Mouse (Mus musculus) hindbrain, embryonic 15.5 days (tissue): ENCODE results near the gene Zbp1. TPM values are rescaled to one million over a fixed set of nuclear protein-coding genes. Genes with fewer than 3 reads are reported as not detected.

Experiments used
- ATAC-seq: fragments of 200-750 bp; cut with Nextera tagmentation; 2 replicates; pipeline ENCODE4 v1.8.0; 2017; ENCODE audit warnings: low read depth, moderate number of reproducible peaks, moderate TSS enrichment; ENCODE audit not compliant: low FRiP score
- H3K27ac ChIP-seq: fragments of 300-500 bp; sonication (generic); replicated peaks from 2 replicates; pipeline ENCODE4 v1.5.1; 2015; ENCODE audit warnings: mild to moderate bottlenecking, inconsistent platforms
- H3K27me3 ChIP-seq: fragments of 300-500 bp; sonication (generic); 2 replicates; pipeline ENCODE4 v1.6.1; 2015; ENCODE audit warnings: control low read depth, inconsistent platforms
- H3K36me3 ChIP-seq: fragments of 300-500 bp; sonication (generic); 2 replicates; pipeline ENCODE4 v1.6.1; 2015; ENCODE audit warnings: control low read depth, inconsistent platforms
- H3K4me1 ChIP-seq: fragments of 300-500 bp; sonication (generic); replicated peaks from 2 replicates; pipeline ENCODE4 v1.6.1; 2015; ENCODE audit warnings: control low read depth, inconsistent platforms
- H3K4me2 ChIP-seq: fragments of 300-500 bp; sonication (generic); 2 replicates; pipeline ENCODE4 v1.6.1; 2015; ENCODE audit warnings: moderate library complexity, mild to moderate bottlenecking, inconsistent platforms
- H3K4me3 ChIP-seq: fragments of 300-500 bp; sonication (generic); 2 replicates; pipeline ENCODE4 v1.5.1; 2015; ENCODE audit warnings: mild to moderate bottlenecking, inconsistent platforms
- H3K9ac ChIP-seq: fragments of 300-500 bp; sonication (generic); 2 replicates; pipeline ENCODE4 v1.6.1; 2015; ENCODE audit warnings: inconsistent platforms
- H3K9me3 ChIP-seq: fragments of 300-500 bp; sonication (generic); 2 replicates; pipeline ENCODE4 v1.6.1; 2016; ENCODE audit warnings: control low read depth, inconsistent platforms
- WGBS: fragments of 180-500 bp; shearing (Covaris S2); methylation state at CpG from one replicate; pipeline ENCODE4 v1.1.7; 2015; 5-methylcytosine and 5-hydroxymethylcytosine counted together
- polyA plus RNA-seq: library from polyadenylated mRNA; unstranded; fragments of >200 nt; fragmentation: Nextera tagmentation; extraction: Ambion mirVana; gene quantifications from 2 replicates; pipeline ENCODE4 v1.2.1, GENCODE M21; 2015

Zbp1 gene
- polyA plus RNA-seq, 1 experiment from 2014 or later, result 0.25 TPM

DNA sequence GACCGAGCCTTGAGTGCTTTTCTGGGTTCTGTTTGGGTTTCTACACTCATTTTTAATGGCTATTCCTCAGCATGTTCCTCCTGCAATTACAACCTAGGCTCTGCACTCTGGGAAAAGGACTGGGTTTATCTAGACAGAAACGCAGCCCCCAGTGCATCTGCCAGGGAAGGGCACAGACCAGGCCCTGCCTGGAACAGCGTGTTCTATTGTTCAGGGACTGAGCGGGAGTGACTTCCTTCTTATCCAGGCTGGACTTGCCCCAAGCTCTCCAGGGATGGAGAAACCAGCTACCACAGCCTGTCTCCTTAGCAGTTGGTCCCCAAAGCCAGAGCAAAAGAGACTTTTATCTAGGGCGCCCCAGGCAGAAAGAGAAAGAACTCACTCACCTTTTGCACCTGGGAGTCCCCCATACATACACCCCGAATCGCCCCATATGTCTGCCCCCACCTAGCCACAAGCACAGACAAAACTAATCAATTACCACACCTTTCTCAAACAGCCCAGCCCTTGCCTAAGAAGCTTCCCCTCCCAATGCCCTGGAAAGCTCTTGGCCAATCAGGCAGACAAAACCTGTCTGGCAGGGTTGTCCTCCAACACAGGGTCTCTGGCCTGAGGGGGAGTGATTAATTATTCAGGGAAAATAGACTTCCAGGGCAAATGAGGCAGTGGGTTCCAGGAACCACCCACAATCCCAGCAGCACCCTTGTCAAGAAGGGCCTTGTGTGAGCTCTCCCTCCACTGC, 37.3 kb upstream of the Zbp1 start:
- Histone ChIP-seq H3K4me1 (peaks cover 96% of the 10 kb centered on the region), H3K9ac (no peak overlapping the region), H3K27ac (no peak overlapping the region)

DNA sequence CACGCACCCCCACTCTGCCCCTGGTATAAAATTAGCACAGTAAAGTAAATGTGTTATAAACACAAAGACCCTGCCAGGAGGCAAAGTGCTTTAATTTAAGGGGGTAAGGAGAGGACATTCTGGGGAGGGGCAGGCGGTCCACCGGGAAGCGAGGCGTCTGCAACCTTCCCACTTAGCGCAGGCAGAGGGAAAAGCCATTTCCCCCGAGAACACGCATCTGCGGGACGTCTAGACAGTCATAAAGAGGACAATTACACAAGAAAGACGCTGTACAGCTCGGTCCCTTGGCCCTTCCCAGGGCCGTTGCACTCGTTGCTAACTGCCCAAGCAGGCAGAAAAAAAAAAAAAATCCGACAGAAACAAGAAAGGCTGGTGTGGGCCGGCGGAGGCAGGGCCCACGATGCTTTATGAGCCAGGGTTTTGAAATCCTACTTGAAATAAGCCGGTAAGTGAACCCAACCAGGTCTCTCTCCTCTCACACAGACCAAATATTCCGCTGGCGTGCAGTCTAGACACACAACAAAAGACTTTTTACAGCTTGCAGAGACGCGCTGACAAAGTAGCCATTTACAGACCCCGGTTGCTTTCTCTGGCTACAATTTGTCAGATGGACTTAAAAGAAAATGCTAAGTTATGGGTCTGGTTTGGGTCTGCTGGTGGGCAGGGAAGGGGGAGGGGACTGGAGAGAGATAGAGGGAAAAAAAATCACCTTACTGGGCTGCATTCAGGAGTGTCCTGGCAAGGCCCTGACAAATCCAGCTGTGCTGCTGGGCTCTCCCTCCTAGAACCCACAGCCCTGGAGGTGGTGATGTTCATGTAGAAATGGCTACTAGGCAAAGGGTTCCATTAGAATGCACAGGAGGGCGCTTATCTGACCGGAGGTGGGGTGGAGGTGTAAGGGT, 35.3 kb upstream of the Zbp1 start:
- H3K4me3 ChIP-seq, result no peak overlapping the region
- H3K4me1 ChIP-seq, result peaks cover 97% of the 10 kb centered on the region
- no peaks in the 10 kb centered on the region for H3K36me3 ChIP-seq
- no peaks in the 10 kb centered on the region for H3K9me3 ChIP-seq
- H3K9ac ChIP-seq, result peak overlapping the region; percentile 0; the same call in 1 of the 2 replicates
- ATAC-seq, result no peak
- WGBS, result 16% methylated on average over 26 of the region's 26 CpGs
- peak overlapping the region; percentile 52 for H3K27ac ChIP-seq
- H3K27me3 ChIP-seq, result no peaks in the 10 kb centered on the region
- H3K4me2 ChIP-seq, result peak overlapping the region; percentile 39

More for the DNA sequence above, 37.3 kb upstream of the Zbp1 start:
- Histone ChIP-seq H3K27me3 (no peaks in the 10 kb centered on the region), H3K4me3 (no peak overlapping the region), H3K36me3 (no peaks in the 10 kb centered on the region), H3K4me2 (no peak overlapping the region), H3K9me3 (no peaks in the 10 kb centered on the region)
- WGBS, result 56% methylated on average over 7 of the region's 7 CpGs
- no peak for ATAC-seq

DNA sequence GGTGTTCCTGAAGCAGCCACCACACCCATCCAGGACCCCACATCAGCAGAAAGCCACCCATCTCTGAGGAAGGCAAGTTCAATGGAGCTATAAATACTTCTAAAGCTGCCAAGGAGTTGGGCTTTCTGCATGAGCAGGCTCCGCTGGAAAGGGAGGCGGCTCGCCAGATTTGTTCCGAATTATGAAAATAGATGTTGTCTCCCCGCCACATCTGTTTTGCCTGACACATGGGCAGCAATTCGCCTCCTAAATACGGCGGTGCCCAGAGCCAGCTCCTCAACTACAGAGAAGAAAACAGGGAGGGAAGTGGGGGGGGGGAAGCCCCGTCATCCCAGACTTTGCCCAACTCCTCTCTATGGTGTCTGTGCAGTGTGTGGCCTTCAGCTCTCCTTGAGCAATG, 33.0 kb upstream of the Zbp1 start:
- ATAC-seq, result no peak
- Histone ChIP-seq H3K27ac (no peak overlapping the region), H3K27me3 (no peaks in the 10 kb centered on the region), H3K36me3 (no peaks in the 10 kb centered on the region), H3K9me3 (no peaks in the 10 kb centered on the region), H3K4me2 (no peak overlapping the region), H3K4me1 (peaks cover 89% of the 10 kb centered on the region), H3K9ac (no peak overlapping the region), H3K4me3 (no peak overlapping the region)
- WGBS, result 48% methylated on average over 9 of the region's 9 CpGs

DNA sequence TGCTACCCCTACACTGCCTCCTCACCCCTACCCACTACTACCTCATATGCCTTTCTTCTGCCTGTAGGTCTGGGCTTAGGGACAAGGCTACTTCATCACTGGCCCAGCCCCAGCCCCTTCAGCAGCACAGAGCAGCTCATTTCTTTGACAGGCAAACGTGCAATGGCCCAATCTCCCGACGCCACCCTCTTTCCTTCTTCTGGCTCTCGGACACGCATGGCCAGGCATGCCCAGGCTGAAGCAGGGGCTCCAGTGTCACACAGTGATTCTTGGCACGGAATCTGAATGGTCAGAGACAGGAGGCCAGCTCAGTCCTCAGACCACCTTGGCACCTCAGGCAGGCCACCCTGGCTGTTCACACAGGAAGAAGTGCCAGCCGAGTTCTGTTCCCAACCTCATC, 32.4 kb upstream of the Zbp1 start:
- no peaks in the 10 kb centered on the region for H3K27me3 ChIP-seq
- H3K9ac ChIP-seq, result no peak overlapping the region
- 25% methylated on average over 7 of the region's 7 CpGs for WGBS
- H3K4me2 ChIP-seq, result no peak overlapping the region
- H3K36me3 ChIP-seq, result no peaks in the 10 kb centered on the region
- H3K4me1 ChIP-seq, result peaks cover 86% of the 10 kb centered on the region
- ATAC-seq, result no peak
- H3K4me3 ChIP-seq, result no peak overlapping the region
- H3K9me3 ChIP-seq, result no peaks in the 10 kb centered on the region
- H3K27ac ChIP-seq, result no peak overlapping the region

DNA sequence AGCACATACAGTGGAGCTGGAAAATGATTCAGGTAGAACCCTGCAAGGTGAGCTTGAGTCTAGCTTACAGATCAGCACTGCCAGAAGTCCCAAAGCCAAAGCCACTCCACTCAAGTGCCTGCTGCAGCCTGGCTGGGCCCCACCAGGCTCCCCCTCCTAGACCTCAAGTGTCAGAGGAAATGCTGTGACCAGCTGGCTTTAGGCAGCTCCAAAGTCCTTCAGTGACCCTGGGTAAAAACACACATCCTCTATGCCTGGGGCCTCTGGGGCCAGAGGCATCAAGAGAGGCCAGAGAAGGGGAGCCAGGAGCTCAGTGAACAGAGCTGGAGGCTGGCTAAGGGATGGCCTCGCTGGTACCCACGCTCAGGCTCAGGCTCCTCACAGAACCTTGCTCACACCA, 31.7 kb upstream of the Zbp1 start:
- H3K27me3 ChIP-seq, result no peaks in the 10 kb centered on the region
- no peak for ATAC-seq
- H3K36me3 ChIP-seq, result no peaks in the 10 kb centered on the region
- H3K9ac ChIP-seq, result no peak overlapping the region
- H3K4me3 ChIP-seq, result no peak overlapping the region
- 13% methylated on average over 2 of the region's 2 CpGs for WGBS
- H3K9me3 ChIP-seq, result no peaks in the 10 kb centered on the region
- H3K4me2 ChIP-seq, result no peak overlapping the region
- H3K4me1 ChIP-seq, result peaks cover 84% of the 10 kb centered on the region
- H3K27ac ChIP-seq, result no peak overlapping the region

DNA sequence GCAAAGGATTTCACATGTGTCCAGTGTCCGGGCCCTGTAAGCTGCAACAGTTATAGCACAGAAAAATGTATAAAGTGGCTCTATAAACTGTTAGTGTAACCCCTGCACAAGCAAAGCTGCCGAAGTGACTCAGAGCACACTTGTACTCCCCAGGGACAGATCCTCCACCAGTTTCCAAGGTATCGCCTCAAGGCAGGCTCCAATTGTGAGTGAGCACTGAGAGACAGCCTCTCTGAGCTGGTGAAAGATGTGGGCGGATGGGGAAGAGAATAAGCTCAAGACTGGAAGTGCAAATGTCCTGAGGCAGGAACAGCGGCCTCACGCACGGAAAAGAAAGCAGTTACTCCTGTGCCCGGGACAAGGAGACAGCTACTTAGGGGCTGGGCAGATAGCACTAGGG, 31.2 kb upstream of the Zbp1 start:
- Histone ChIP-seq H3K9me3 (no peaks in the 10 kb centered on the region), H3K27me3 (no peaks in the 10 kb centered on the region), H3K4me3 (no peak overlapping the region), H3K9ac (no peak overlapping the region), H3K4me2 (no peak overlapping the region), H3K27ac (no peak overlapping the region; the same call in 1 of the 2 replicates), H3K36me3 (no peaks in the 10 kb centered on the region), H3K4me1 (peaks cover 81% of the 10 kb centered on the region)
- WGBS, result 67% methylated on average over 8 of the region's 8 CpGs
- no peak for ATAC-seq

DNA sequence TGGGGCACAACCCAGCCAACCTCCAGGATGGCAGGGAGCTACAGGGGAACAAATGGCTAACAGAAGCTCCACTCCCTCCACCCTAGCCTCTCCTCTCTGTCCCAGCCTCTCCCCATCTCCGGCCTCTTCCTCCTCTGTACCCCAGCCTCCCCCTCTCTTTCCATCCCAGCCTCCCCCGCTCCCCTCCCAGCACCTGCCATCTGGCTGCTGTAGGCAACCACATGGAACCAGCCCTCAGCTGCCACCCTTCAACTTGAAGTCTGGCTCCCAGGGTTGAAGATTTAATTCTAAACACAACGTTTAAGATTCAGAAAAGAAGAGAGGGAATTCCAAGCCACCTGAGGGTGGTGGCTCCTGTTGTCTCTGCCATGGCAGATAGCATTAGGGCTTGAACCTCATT, 30.7 kb upstream of the Zbp1 start:
- no peaks in the 10 kb centered on the region for H3K9me3 ChIP-seq
- H3K4me3 ChIP-seq, result no peak overlapping the region
- peak; percentile 19; the same call in 1 of the 2 replicates for ATAC-seq
- H3K36me3 ChIP-seq, result no peaks in the 10 kb centered on the region
- peaks cover 76% of the 10 kb centered on the region for H3K4me1 ChIP-seq
- H3K4me2 ChIP-seq, result no peak overlapping the region
- H3K27ac ChIP-seq, result no peak overlapping the region; the same call in 1 of the 2 replicates
- no peak overlapping the region for H3K9ac ChIP-seq
- no peaks in the 10 kb centered on the region for H3K27me3 ChIP-seq
- WGBS, result 40% methylated on average over 3 of the region's 3 CpGs

DNA sequence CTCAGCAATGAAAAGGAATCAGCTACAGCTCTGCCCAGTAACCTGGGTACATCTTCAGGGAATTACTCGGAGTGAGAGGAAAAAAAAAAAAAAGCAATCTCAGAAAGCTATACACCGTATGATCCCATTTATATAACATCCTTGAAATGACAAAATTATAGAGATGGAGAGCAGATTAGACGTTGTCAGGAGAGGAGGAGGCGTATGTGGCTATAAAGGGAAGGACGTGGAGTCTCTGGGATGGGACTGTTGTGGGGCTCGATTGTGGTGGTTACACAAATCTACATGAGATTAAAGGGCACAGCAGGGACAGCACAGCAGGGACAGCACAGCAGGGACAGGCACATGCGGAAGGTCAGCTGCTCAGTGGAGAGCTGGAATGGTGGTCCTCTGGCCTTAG, 30.1 kb upstream of the Zbp1 start:
- Histone ChIP-seq H3K4me2 (no peak overlapping the region), H3K9me3 (no peaks in the 10 kb centered on the region), H3K9ac (no peak overlapping the region), H3K4me1 (peaks cover 71% of the 10 kb centered on the region), H3K4me3 (no peak overlapping the region), H3K27me3 (no peaks in the 10 kb centered on the region), H3K27ac (no peak overlapping the region), H3K36me3 (no peaks in the 10 kb centered on the region)
- ATAC-seq, result no peak; the same call in 1 of the 2 replicates
- 72% methylated on average over 7 of the region's 7 CpGs for WGBS

DNA sequence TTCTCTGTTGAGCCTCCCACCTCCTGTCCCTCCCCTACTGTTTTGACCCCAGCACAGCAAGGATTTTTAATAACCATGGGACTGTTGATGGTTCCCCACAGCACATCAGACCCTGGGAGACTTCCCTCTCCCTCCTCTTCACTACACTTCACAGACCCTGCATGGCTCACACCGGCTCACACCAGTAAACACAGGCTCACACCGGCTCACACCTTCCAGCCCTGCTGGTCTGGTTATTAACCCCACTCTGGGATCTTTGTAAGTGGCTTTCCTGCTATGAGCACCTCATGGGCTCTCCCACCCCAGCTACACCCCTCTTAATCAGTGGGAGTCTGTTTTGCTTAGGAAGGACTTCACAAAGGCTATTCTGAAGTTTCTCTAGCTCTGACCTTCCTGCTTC, 29.2 kb upstream of the Zbp1 start:
- Histone ChIP-seq H3K4me2 (no peak overlapping the region), H3K36me3 (no peaks in the 10 kb centered on the region), H3K9ac (no peak overlapping the region), H3K4me3 (no peak overlapping the region), H3K9me3 (no peaks in the 10 kb centered on the region), H3K27me3 (no peaks in the 10 kb centered on the region), H3K27ac (no peak overlapping the region), H3K4me1 (peaks cover 69% of the 10 kb centered on the region)
- WGBS, result 45% methylated on average over 2 of the region's 2 CpGs
- no peak for ATAC-seq

DNA sequence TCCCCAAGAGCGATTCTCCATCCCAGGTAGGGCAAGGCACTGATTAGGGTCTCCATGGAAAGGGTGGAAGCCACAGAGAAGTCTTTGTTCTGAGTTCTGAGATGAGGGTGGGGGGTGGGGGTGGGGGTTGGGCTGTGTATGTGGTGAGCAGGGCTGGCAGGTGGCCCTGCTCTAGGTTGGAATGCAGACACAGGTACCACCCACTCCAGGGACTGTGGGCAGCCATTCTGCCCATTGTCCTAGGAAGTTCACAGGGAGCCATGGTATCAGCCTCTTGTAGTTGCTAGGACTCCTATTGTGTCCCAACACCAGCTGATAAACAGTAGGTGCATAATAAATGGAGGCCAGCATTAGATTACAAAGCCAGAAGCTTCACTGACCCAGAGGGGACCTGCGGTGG, 28.5 kb upstream of the Zbp1 start:
- H3K4me2 ChIP-seq, result no peak overlapping the region
- no peaks in the 10 kb centered on the region for H3K27me3 ChIP-seq
- no peak overlapping the region for H3K9ac ChIP-seq
- peaks cover 71% of the 10 kb centered on the region for H3K4me1 ChIP-seq
- H3K36me3 ChIP-seq, result no peaks in the 10 kb centered on the region
- no peak overlapping the region for H3K4me3 ChIP-seq
- no peaks in the 10 kb centered on the region for H3K9me3 ChIP-seq
- no peak for ATAC-seq
- H3K27ac ChIP-seq, result no peak overlapping the region
- WGBS, result 14% methylated on average over 2 of the region's 2 CpGs

DNA sequence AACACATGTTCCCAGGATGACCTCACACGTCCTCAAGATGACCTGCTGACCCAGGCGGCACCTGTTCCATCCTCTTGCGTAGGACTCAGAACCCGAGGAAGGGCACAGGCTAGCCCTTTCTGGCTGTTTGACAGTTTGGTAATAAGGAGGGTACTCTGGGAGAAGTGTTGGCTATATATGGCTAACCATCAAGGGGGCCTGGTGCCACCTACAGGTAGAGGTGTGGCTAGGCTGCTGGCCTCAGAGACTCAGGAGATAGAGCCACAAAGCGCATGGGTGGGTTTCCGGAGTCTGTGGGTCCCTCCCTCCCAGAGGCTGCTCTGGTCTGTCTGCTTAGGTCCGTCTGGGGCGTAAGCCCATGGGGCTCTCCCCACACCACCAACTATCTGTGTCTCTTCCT, 28.0 kb upstream of the Zbp1 start:
- 78% methylated on average over 8 of the region's 8 CpGs for WGBS
- ATAC-seq, result no peak
- no peaks in the 10 kb centered on the region for H3K27me3 ChIP-seq

DNA sequence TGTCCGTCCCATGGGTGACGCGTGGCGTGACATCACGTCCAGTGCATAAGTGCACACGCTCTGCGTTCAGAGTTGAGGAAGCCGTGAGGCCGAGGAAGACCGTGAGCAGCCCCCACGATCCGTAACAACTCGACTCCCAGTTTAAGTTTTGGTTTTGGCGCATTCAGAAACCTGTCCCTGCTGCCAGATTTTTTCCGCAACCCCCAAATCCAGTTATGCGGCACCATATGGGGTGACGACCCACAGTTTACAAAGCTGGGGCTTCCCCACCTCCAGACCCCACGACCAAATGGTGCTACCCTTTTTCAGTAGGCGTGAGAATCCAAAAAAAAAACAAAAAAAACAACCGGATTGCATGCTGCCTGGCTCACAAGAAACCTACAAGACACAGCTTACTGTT, 26.5 kb upstream of the Zbp1 start:
- no peak overlapping the region for H3K4me2 ChIP-seq
- H3K36me3 ChIP-seq, result no peaks in the 10 kb centered on the region
- no peak overlapping the region for H3K27ac ChIP-seq
- 86% methylated on average over 20 of the region's 20 CpGs for WGBS
- H3K9me3 ChIP-seq, result no peaks in the 10 kb centered on the region
- no peak for ATAC-seq
- H3K9ac ChIP-seq, result no peak overlapping the region
- H3K4me1 ChIP-seq, result peaks cover 65% of the 10 kb centered on the region
- H3K27me3 ChIP-seq, result no peaks in the 10 kb centered on the region
- no peak overlapping the region for H3K4me3 ChIP-seq

More for the DNA sequence above, 28.0 kb upstream of the Zbp1 start:
- Histone ChIP-seq H3K4me3 (no peak overlapping the region), H3K9ac (no peak overlapping the region), H3K4me2 (no peak overlapping the region), H3K4me1 (peaks cover 66% of the 10 kb centered on the region), H3K9me3 (no peaks in the 10 kb centered on the region), H3K36me3 (no peaks in the 10 kb centered on the region), H3K27ac (no peak overlapping the region)
